Mouse (Mus musculus): Measurements from ENCODE around the gene Adat1. TPM values are rescaled to one million over a fixed set of nuclear protein-coding genes. Genes with fewer than 3 reads are reported as not detected.

The Adat1 gene
- total RNA-seq (2014; fragmentation: Nextera tagmentation) (14.0 and 23.7 TPM in 2 replicates), total RNA-seq (2017) (6.7 and 7.2 TPM in 2 replicates)

GRCm38 (mm10) chr8:111992013-111992702 lies at the start of gene Adat1:
Gene Adat1, minus strand, starts transcription at chr8:111992302.
- ATAC-seq (replicated peaks; ENCODE audit: low FRiP score, low TSS enrichment, poor library complexity, severe bottlenecking), result peak; percentile 92

- ATAC-seq (replicated peaks; ENCODE audit: low FRiP score, low TSS enrichment, poor library complexity, severe bottlenecking), result no peak
Observed at GRCm38 (mm10) chr8:112037521-112037920, 45.4 kb upstream of the Adat1 start.

GRCm38 (mm10) chr8:112034603-112035002 lies 42.5 kb upstream of the Adat1 start:
- peak; percentile 95 for ATAC-seq (replicated peaks; ENCODE audit: low FRiP score, low TSS enrichment, poor library complexity, severe bottlenecking)

- no peak for ATAC-seq (replicated peaks; ENCODE audit: low FRiP score, low TSS enrichment, poor library complexity, severe bottlenecking)
Observed at GRCm38 (mm10) chr8:112033071-112033470, 41.0 kb upstream of the Adat1 start.

- ATAC-seq (replicated peaks; ENCODE audit: low FRiP score, low TSS enrichment, poor library complexity, severe bottlenecking), result no peak
Observed at GRCm38 (mm10) chr8:112030663-112031062, 38.6 kb upstream of the Adat1 start.

GRCm38 (mm10) chr8:112029455-112029854 lies 37.4 kb upstream of the Adat1 start:
- ATAC-seq (replicated peaks; ENCODE audit: low FRiP score, low TSS enrichment, poor library complexity, severe bottlenecking), result no peak

- ATAC-seq (replicated peaks; ENCODE audit: low FRiP score, low TSS enrichment, poor library complexity, severe bottlenecking), result no peak
Observed at GRCm38 (mm10) chr8:112014936-112015335, 22.8 kb upstream of the Adat1 start, which contains the start of gene Gm6793. Gene Gm6793, minus strand, starts transcription at chr8:112015036.

- ATAC-seq (replicated peaks; ENCODE audit: low FRiP score, low TSS enrichment, poor library complexity, severe bottlenecking), result peak; percentile 51
Observed at GRCm38 (mm10) chr8:112011816-112012242, 19.7 kb upstream of the Adat1 start.

- ATAC-seq (replicated peaks; ENCODE audit: low FRiP score, low TSS enrichment, poor library complexity, severe bottlenecking), result peak; percentile 83
Observed at GRCm38 (mm10) chr8:112010997-112011815, 19.1 kb upstream of the Adat1 start, which contains the start of the genes Kars and Terf2ip. Gene Kars, minus strand, starts transcription at chr8:112011323. Gene Terf2ip, plus strand, starts transcription at chr8:112011398.

GRCm38 (mm10) chr8:112009558-112009957 lies 17.5 kb upstream of the Adat1 start:
- ATAC-seq (replicated peaks; ENCODE audit: low FRiP score, low TSS enrichment, poor library complexity, severe bottlenecking), result no peak

- peak; percentile 32; the same call in 1 of the 2 replicates for ATAC-seq (replicated peaks; ENCODE audit: low FRiP score, low TSS enrichment, poor library complexity, severe bottlenecking)
Observed at GRCm38 (mm10) chr8:112007669-112008068, 15.6 kb upstream of the Adat1 start.

GRCm38 (mm10) chr8:112005601-112006000 lies 13.5 kb upstream of the Adat1 start:
- no peak for ATAC-seq (replicated peaks; ENCODE audit: low FRiP score, low TSS enrichment, poor library complexity, severe bottlenecking)

- no peak for ATAC-seq (replicated peaks; ENCODE audit: low FRiP score, low TSS enrichment, poor library complexity, severe bottlenecking)
Observed at GRCm38 (mm10) chr8:112004754-112005153, 12.7 kb upstream of the Adat1 start.

GRCm38 (mm10) chr8:111992703-111993039 lies 569 bp upstream of the Adat1 start:
- no peak for ATAC-seq (replicated peaks; ENCODE audit: low FRiP score, low TSS enrichment, poor library complexity, severe bottlenecking)

GRCm38 (mm10) chr8:111991278-111991677 lies 824 bp downstream of the Adat1 start:
- ATAC-seq (replicated peaks; ENCODE audit: low FRiP score, low TSS enrichment, poor library complexity, severe bottlenecking), result no peak

GRCm38 (mm10) chr8:111989911-111990310 lies 2.2 kb downstream of the Adat1 start:
- ATAC-seq (replicated peaks; ENCODE audit: low FRiP score, low TSS enrichment, poor library complexity, severe bottlenecking), result peak; percentile 77

- no peak for ATAC-seq (replicated peaks; ENCODE audit: low FRiP score, low TSS enrichment, poor library complexity, severe bottlenecking)
Observed at GRCm38 (mm10) chr8:111984511-111984910, 7.6 kb downstream of the Adat1 start.

GRCm38 (mm10) chr8:111982116-111982515 lies 10.0 kb downstream of the Adat1 start:
- peak; percentile 56; the same call in 1 of the 2 replicates for ATAC-seq (replicated peaks; ENCODE audit: low FRiP score, low TSS enrichment, poor library complexity, severe bottlenecking)

- ATAC-seq (replicated peaks; ENCODE audit: low FRiP score, low TSS enrichment, poor library complexity, severe bottlenecking), result no peak
Observed at GRCm38 (mm10) chr8:111978147-111978546, 14.0 kb downstream of the Adat1 start.

- ATAC-seq (replicated peaks; ENCODE audit: low FRiP score, low TSS enrichment, poor library complexity, severe bottlenecking), result 0 out of 2 replicates have a peak, but pooled peaks have one; percentile 41
Observed at GRCm38 (mm10) chr8:111976326-111976725, 15.8 kb downstream of the Adat1 start.

Data from megakaryocyte-erythroid progenitor cell, adult 5-6 weeks (primary cell).